17 mouse cellular contexts compared by ENCODE assay signal in genomic region chr10:69919746-69920145, GRCm38 (mm10).
DNase-seq lines count a peak whose midpoint lies in the region; ATAC-seq lines count a peak whose summit lies in the region.
"Had no signal": no experiment of that assay in that cellular context is flagged by ENCODE, and none has a peak within 500 bp of the region (broad histone marks: within the 10 kb centered on the region; RNA-seq: fewer than 3 reads in every experiment).

No protein-coding gene starts in this region.

- H3K9me3 ChIP-seq in forebrain, embryonic 16.5 days (ENCODE audit: control insufficient read depth, low read length) = no peaks in the 10 kb centered on the region
- H3K9me3 ChIP-seq in forebrain, embryonic 11.5 days (ENCODE audit: control insufficient read depth, low read length) = no peaks in the 10 kb centered on the region
- H3K9me3 ChIP-seq in midbrain, embryonic 11.5 days (ENCODE audit: control insufficient read depth, low read length) = no peaks in the 10 kb centered on the region
- no peaks in the 10 kb centered on the region for H3K9me3 ChIP-seq in midbrain, embryonic 10.5 days (replicated peaks)
- H3K9me3 ChIP-seq: midbrain, embryonic 15.5 days had no signal

- no peaks in the 10 kb centered on the region for H3K27me3 ChIP-seq in forebrain, embryonic 16.5 days (replicated peaks; ENCODE audit: control insufficient read depth, insufficient read depth, low read length)
- no peaks in the 10 kb centered on the region for H3K27me3 ChIP-seq in forebrain, embryonic 11.5 days (ENCODE audit: control insufficient read depth, insufficient read depth, low read length)
- no peaks in the 10 kb centered on the region for H3K27me3 ChIP-seq in midbrain, embryonic 11.5 days (ENCODE audit: control insufficient read depth, insufficient read depth, low read length)
- peaks cover 3% of the 10 kb centered on the region; the same call in 1 of the 2 replicates for H3K27me3 ChIP-seq in midbrain, embryonic 10.5 days (ENCODE audit: low read depth, poor library complexity, severe bottlenecking)
- H3K27me3 ChIP-seq: midbrain, embryonic 15.5 days had no signal

- no peaks in the 10 kb centered on the region for H3K36me3 ChIP-seq in forebrain, embryonic 16.5 days (ENCODE audit: control insufficient read depth, insufficient read depth)
- no peaks in the 10 kb centered on the region for H3K36me3 ChIP-seq in forebrain, embryonic 11.5 days (ENCODE audit: control insufficient read depth, insufficient read depth, low read length)
- H3K36me3 ChIP-seq in midbrain, embryonic 11.5 days (ENCODE audit: control insufficient read depth, insufficient read depth, low read length) = no peaks in the 10 kb centered on the region
- no peaks in the 10 kb centered on the region for H3K36me3 ChIP-seq in midbrain, embryonic 10.5 days

- peak; percentile 64 for ATAC-seq in forebrain, embryonic 16.5 days
- no peak for ATAC-seq in forebrain, embryonic 11.5 days (replicated peaks; ENCODE audit: low FRiP score)
- ATAC-seq in midbrain, embryonic 11.5 days (ENCODE audit: low FRiP score) = no peak
- ATAC-seq: hindbrain, postnatal 0 days; midbrain, embryonic 15.5 days had no signal

- no peak overlapping the region for H3K4me2 ChIP-seq in forebrain, embryonic 16.5 days (ENCODE audit: low read length)
- H3K4me2 ChIP-seq in forebrain, embryonic 11.5 days (ENCODE audit: low read depth, low read length, severe bottlenecking) = no peak overlapping the region
- H3K4me2 ChIP-seq in midbrain, embryonic 11.5 days = no peak overlapping the region
- H3K4me2 ChIP-seq: midbrain, embryonic 15.5 days had no signal

- no peak for DNase-seq in forebrain, embryonic 11.5 days (ENCODE audit: low spot score)
- DNase-seq in midbrain, embryonic 11.5 days (ENCODE audit: low spot score, missing footprints) = peak; percentile 62
- DNase-seq in midbrain, embryonic 10.5 days (ENCODE audit: low spot score) = no peak
- DNase-seq in cerebellum, adult 9-10 months = peak; percentile 78
- peak; percentile 45 for DNase-seq in telencephalon, adult 2 months (ENCODE audit: low read depth, low spot score)
- DNase-seq in right cerebral cortex, postnatal 25 days = no peak
- no peak for DNase-seq in thymus, postnatal 36 days
- DNase-seq: adrenal gland, postnatal 14 days; B cell, adult 2 months; kidney, adult 11 months; kidney, postnatal 10 days; lung, adult 2 months; right cerebral cortex, postnatal 14 days had no signal

- no peak overlapping the region for H3K4me3 ChIP-seq in forebrain, embryonic 16.5 days (replicated peaks; ENCODE audit: low read length)
- H3K4me3 ChIP-seq in forebrain, embryonic 11.5 days (ENCODE audit: low read depth, low read length) = no peak overlapping the region
- no peak overlapping the region for H3K4me3 ChIP-seq in midbrain, embryonic 11.5 days (ENCODE audit: low read depth, low read length)
- H3K4me3 ChIP-seq in midbrain, embryonic 10.5 days = no peak overlapping the region
- H3K4me3 ChIP-seq: erythroblast, embryonic 14.5 days; midbrain, embryonic 15.5 days had no signal

- H3K9ac ChIP-seq in forebrain, embryonic 16.5 days (replicated peaks; ENCODE audit: low read depth, low read length) = no peak overlapping the region
- no peak overlapping the region for H3K9ac ChIP-seq in forebrain, embryonic 11.5 days (ENCODE audit: low read length)
- no peak overlapping the region for H3K9ac ChIP-seq in midbrain, embryonic 11.5 days (ENCODE audit: low read length)
- H3K9ac ChIP-seq: midbrain, embryonic 15.5 days had no signal

- 0 out of 2 replicates have a peak, but pooled peaks cover 2% of the 10 kb centered on the region for H3K4me1 ChIP-seq in forebrain, embryonic 16.5 days (replicated peaks; ENCODE audit: control insufficient read depth, insufficient read depth, low read length)
- 0 out of 2 replicates have a peak, but pooled peaks cover 3% of the 10 kb centered on the region for H3K4me1 ChIP-seq in forebrain, embryonic 11.5 days (replicated peaks; ENCODE audit: control insufficient read depth, insufficient read depth, low read length)
- peaks cover 6% of the 10 kb centered on the region for H3K4me1 ChIP-seq in midbrain, embryonic 11.5 days (ENCODE audit: control insufficient read depth, insufficient read depth, low read length)
- H3K4me1 ChIP-seq in midbrain, embryonic 10.5 days = peaks cover 12% of the 10 kb centered on the region

- no peak overlapping the region for H3K27ac ChIP-seq in forebrain, embryonic 16.5 days (ENCODE audit: low read length)
- no peak overlapping the region for H3K27ac ChIP-seq in forebrain, embryonic 11.5 days (ENCODE audit: low read depth, low read length)
- H3K27ac ChIP-seq in midbrain, embryonic 11.5 days (ENCODE audit: low read depth, low read length) = no peak overlapping the region
- H3K27ac ChIP-seq in midbrain, embryonic 10.5 days (replicated peaks) = no peak overlapping the region
- H3K27ac ChIP-seq: hindbrain, postnatal 0 days; midbrain, embryonic 15.5 days had no signal

- 66% methylated on average over 7 of the region's 7 CpGs for WGBS in forebrain, embryonic 16.5 days
- 90% methylated on average over 7 of the region's 7 CpGs for WGBS in forebrain, embryonic 11.5 days
- WGBS in midbrain, embryonic 11.5 days = 90% methylated on average over 7 of the region's 7 CpGs
- WGBS in midbrain, embryonic 10.5 days = 93% methylated on average over 7 of the region's 7 CpGs

Comparison
In these comparisons a context has a peak if more than half of its experiments do, and no peak if none do; other contexts are left out.
1. DNase-seq: peak in midbrain, embryonic 11.5 days (single experiment), cerebellum, adult 9-10 months (single experiment) and telencephalon, adult 2 months (single experiment); none in forebrain, embryonic 11.5 days (single experiment), midbrain, embryonic 10.5 days (single experiment), right cerebral cortex, postnatal 25 days (single experiment) and thymus, postnatal 36 days (0 of 2).